Mouse (Mus musculus): ENCODE results near the gene Gm15517. TPM values are rescaled to one million over a fixed set of nuclear protein-coding genes. Genes with fewer than 3 reads are reported as not detected.
"Not testable (repeated sequence)": the region's sequence is repeated elsewhere in the genome, so short reads cannot be mapped to it uniquely, and the experiment has no call there.

Gene Gm15517
- polyA plus RNA-seq (2016; fragmentation: Nextera tagmentation; extraction: Ambion mirVana), result not detected in 2 replicates

DNA sequence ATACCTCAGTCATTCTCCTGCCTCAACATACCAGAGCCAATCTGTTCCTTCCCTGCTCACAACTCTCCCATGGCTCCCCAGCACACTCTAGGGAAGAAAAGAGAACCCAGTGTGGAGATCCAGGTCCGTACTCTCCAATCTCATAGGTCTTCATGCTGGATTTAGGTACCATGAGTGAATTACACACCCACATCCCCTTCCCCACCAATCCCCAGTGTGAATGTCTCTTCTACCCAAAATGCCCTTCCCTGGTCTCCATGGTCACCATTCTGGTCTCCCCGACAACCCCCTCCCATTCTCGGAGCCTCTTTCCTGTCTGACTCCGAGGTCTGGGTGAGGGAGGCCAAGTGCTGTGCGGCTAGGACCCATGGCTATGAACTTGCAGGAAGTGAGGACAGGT lies at the start of gene Gm15517:
TSS of gene Gm15517 (plus strand) at position 301 of the 400 bp plus-strand sequence.
- 54% methylated on average over 5 of the region's 5 CpGs for WGBS
- Histone ChIP-seq H3K36me3 (no peaks in the 10 kb centered on the region), H3K27ac (no peak within 1 kb of the TSS), H3K4me1 (peaks cover 5% of the 10 kb centered on the region; the same call in 1 of the 2 replicates), H3K9ac (no peak within 1 kb of the TSS), H3K9me3 (replicated peaks) (no peaks in the 10 kb centered on the region), H3K4me2 (replicated peaks) (no peak within 1 kb of the TSS), H3K27me3 (peaks cover 19% of the 10 kb centered on the region), H3K4me3 (no peak within 1 kb of the TSS)
- 0 out of 2 replicates have a peak, but pooled peaks have one; percentile 5 for ATAC-seq (ENCODE audit: low FRiP score)

DNA sequence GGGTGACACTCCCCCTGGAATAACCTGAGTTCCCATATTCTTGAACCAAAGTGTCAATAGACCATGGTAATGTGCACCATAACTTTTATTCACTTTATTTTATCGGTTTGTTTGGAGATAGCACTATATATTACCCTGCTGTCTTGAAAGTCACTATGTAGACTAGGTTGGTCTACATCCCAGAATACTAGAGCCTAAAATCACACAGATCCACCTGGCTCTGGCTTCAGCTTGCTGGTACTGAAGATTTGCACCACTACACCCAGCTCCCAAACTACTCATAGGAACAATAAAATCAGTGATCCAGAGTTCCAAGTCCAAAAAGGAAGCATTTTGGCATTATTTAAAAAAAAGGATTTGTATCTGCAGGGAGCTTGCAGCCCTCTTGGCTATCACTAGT lies 45.6 kb upstream of the Gm15517 start, which contains the start of gene Klk1b5:
TSS of gene Klk1b5 (plus strand) at position 301 of the 400 bp plus-strand sequence.
- H3K4me3 ChIP-seq, result no peak within 1 kb of the TSS
- no peaks in the 10 kb centered on the region; the same call in 1 of the 2 replicates for H3K27me3 ChIP-seq
- no peak within 1 kb of the TSS for H3K9ac ChIP-seq
- no peak within 1 kb of the TSS for H3K4me2 ChIP-seq (replicated peaks)
- WGBS, result 81% methylated on average over 1 of the region's 1 CpGs
- ATAC-seq (ENCODE audit: low FRiP score), result no peak
- no peaks in the 10 kb centered on the region for H3K36me3 ChIP-seq
- H3K27ac ChIP-seq, result no peak within 1 kb of the TSS
- H3K9me3 ChIP-seq (replicated peaks), result no peaks in the 10 kb centered on the region
- no peaks in the 10 kb centered on the region for H3K4me1 ChIP-seq

DNA sequence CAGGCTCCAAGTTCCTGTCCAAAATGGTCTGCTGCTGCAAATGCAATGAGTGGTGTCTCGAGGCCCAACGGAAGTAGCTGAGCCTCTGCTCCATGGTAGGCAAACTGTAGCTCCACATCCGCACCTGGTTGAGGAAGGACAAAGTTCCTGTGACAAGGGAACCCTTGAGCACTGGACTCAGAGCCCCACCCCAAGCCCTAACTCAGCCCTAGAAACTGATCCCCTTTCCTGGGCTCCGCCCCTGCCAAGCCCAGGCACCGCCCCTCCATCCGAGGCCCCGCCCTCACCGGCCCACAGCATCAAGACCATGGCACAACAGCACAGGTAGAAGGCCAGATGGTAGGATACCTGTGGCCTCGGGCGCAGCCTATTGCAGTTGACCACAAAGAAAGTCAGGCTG lies 39.6 kb upstream of the Gm15517 start:
- not testable (repeated sequence) for ATAC-seq (ENCODE audit: low FRiP score); H3K36me3 ChIP-seq; H3K4me2 ChIP-seq (replicated peaks); H3K9ac ChIP-seq; H3K9me3 ChIP-seq (replicated peaks); H3K4me1 ChIP-seq; H3K4me3 ChIP-seq; H3K27ac ChIP-seq; H3K27me3 ChIP-seq
- 70% methylated on average over 8 of the region's 10 CpGs for WGBS

DNA sequence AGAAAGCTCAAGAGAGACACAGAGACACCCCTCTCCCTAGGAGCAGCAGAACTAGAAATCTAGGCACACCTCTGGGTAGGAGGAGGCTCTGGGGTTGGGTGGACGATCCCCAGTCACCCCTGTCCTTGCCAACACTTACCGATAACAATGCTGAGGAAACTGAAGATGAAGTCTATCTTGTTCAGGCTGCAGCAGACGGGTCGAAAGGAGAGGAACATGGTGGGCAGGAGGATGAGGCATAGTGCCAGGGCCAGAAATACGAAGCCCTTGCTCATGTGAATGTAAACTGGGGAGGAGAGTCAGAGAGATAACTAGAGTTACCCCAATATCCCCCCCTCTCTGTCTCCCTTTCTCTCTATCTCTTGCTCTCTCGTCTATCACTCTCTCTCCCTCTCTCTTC lies 38.9 kb upstream of the Gm15517 start:
- H3K4me1 ChIP-seq; H3K9me3 ChIP-seq (replicated peaks); H3K27ac ChIP-seq; ATAC-seq (ENCODE audit: low FRiP score); H3K4me3 ChIP-seq; H3K36me3 ChIP-seq; H3K4me2 ChIP-seq (replicated peaks); H3K9ac ChIP-seq; H3K27me3 ChIP-seq: not testable (repeated sequence)
- WGBS, result 88% methylated on average over 6 of the region's 6 CpGs

DNA sequence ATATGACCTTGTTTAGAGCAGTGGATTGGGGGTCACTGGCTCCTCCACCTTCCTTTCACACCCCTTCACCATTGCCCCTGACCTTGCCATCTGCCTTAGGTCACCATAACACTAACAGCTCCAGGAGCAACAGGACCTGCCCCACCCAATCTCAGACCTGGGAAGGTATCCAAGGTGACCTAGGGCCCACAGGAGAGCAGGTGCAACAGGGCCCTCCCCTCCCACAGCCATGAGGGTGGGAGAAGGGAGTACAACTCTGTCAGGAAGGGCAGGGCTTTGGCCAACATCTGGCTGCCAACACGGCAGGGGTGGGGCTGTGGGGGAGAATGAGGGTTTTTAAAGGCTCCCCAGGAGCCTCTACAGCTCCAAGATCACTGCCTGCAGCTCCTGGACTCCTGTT lies 36.2 kb upstream of the Gm15517 start, which contains the start of gene Klk1:
TSS of gene Klk1 (plus strand) at position 285 of the 400 bp plus-strand sequence.
- no peak within 1 kb of the TSS for H3K27ac ChIP-seq
- no peaks in the 10 kb centered on the region for H3K4me1 ChIP-seq
- no peaks in the 10 kb centered on the region for H3K36me3 ChIP-seq
- WGBS, result 38% methylated on average over 1 of the region's 1 CpGs
- H3K4me3 ChIP-seq, result no peak within 1 kb of the TSS
- H3K27me3 ChIP-seq, result no peaks in the 10 kb centered on the region
- H3K4me2 ChIP-seq (replicated peaks), result no peak within 1 kb of the TSS
- no peak within 1 kb of the TSS for H3K9ac ChIP-seq
- no peak for ATAC-seq (ENCODE audit: low FRiP score)
- no peaks in the 10 kb centered on the region for H3K9me3 ChIP-seq (replicated peaks)

DNA sequence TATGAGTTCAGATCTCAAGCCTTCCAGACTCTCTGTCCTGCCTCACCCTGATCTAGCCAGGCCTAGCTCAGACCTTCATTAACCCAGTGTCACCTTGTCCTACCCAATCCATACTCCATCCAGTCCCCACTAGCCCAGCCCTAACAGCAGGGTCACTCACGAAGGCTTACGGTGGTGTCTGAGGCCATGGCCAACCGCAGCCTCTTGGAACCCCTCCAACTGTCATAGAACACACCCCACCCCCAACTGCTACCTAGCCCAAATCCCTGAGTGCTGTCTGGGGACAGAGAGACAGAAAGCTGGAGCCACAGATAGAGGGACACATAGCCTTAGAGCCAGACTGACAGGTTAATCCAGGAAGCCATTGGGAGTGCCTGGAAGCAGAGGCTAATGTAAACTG lies 25.3 kb upstream of the Gm15517 start, which contains the start of gene Gm36864:
TSS of gene Gm36864 (plus strand) at position 269 of the 400 bp plus-strand sequence.
- H3K36me3 ChIP-seq, result no peaks in the 10 kb centered on the region
- 0 out of 2 replicates have a peak, but pooled peaks cover 2% of the 10 kb centered on the region for H3K27me3 ChIP-seq
- no peak within 1 kb of the TSS for H3K4me3 ChIP-seq
- WGBS, result 81% methylated on average over 3 of the region's 3 CpGs
- no peak within 1 kb of the TSS for H3K4me2 ChIP-seq (replicated peaks)
- H3K27ac ChIP-seq, result no peak within 1 kb of the TSS
- no peak for ATAC-seq (ENCODE audit: low FRiP score)
- no peak within 1 kb of the TSS for H3K9ac ChIP-seq
- no peaks in the 10 kb centered on the region for H3K9me3 ChIP-seq (replicated peaks)
- H3K4me1 ChIP-seq, result no peaks in the 10 kb centered on the region

DNA sequence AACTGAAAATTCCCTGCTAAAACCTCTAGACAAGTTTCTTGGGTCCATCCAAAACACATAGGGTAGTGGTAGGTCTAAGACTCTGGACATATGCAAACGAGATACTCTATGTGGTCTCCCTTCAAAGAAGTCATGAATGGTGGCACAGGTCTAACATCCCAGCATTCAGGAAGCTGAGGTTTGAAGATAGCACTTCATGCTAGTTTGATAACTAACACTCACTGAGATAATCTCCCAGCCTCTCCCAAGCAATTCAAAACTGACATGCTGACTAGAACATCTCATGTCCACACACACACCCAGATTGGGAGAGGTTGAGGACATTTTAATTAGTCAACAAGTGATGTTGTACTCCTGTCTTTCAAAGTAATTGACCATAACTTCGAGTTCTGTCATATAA lies 21.3 kb upstream of the Gm15517 start:
- H3K9me3 ChIP-seq (replicated peaks), result 0 out of 2 replicates have a peak, but pooled peaks cover 2% of the 10 kb centered on the region
- no peak overlapping the region for H3K4me3 ChIP-seq
- WGBS, result 57% methylated on average over 2 of the region's 2 CpGs
- ATAC-seq (ENCODE audit: low FRiP score), result no peak
- H3K27ac ChIP-seq, result no peak overlapping the region
- H3K27me3 ChIP-seq, result no peaks in the 10 kb centered on the region
- no peak overlapping the region for H3K9ac ChIP-seq
- H3K4me2 ChIP-seq (replicated peaks), result no peak overlapping the region
- no peaks in the 10 kb centered on the region for H3K4me1 ChIP-seq
- H3K36me3 ChIP-seq, result no peaks in the 10 kb centered on the region

DNA sequence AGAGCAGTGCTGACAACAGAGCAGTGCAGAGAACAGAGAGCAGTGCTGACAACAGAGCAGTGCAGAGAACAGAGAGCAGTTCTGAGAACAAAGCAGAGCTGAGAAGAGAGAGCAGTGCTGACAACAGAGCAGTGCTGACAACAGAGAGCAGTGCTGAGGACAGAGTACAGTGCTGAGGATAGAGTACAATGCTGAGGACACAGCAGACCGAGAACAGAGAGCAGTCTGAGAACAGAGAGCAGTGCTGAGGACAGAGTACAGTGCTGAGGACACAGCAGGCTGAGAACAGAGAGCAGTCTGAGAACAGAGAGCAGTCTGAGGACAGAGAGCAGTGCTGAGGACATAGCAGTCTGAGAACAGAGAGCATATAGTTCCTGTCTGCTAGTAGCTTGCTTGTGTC lies 20.5 kb upstream of the Gm15517 start:
- no peak overlapping the region for H3K9ac ChIP-seq
- H3K4me1 ChIP-seq, result peaks cover 5% of the 10 kb centered on the region
- H3K4me2 ChIP-seq (replicated peaks), result no peak overlapping the region
- H3K36me3 ChIP-seq, result no peaks in the 10 kb centered on the region
- WGBS, result 45% methylated on average over 1 of the region's 1 CpGs
- no peak for ATAC-seq (ENCODE audit: low FRiP score)
- H3K27me3 ChIP-seq, result no peaks in the 10 kb centered on the region
- no peak overlapping the region for H3K4me3 ChIP-seq
- 0 out of 2 replicates have a peak, but pooled peaks cover 2% of the 10 kb centered on the region for H3K9me3 ChIP-seq (replicated peaks)
- no peak overlapping the region for H3K27ac ChIP-seq

DNA sequence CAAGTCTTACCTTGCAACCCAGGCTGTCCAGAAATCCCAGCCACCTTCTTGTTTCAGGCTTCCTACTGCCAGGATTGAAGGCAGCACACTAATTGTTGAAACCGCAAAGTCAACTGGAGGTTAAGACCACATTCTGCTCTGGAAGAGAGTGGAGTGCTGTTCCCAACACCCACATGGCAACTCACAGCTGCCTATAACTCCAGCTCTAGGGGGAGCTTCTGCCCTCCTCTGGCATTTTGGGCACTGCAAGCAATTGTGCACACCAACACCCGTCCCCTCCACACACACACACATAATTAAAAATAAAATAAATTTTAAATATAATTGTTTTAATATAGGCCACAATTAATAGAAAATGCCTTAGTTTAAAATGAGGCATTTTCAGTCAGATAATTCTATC lies 20.1 kb upstream of the Gm15517 start:
- peaks cover 5% of the 10 kb centered on the region for H3K4me1 ChIP-seq
- H3K36me3 ChIP-seq, result no peaks in the 10 kb centered on the region
- no peak overlapping the region for H3K9ac ChIP-seq
- no peak overlapping the region for H3K4me3 ChIP-seq
- no peak overlapping the region for H3K27ac ChIP-seq
- WGBS, result 66% methylated on average over 2 of the region's 2 CpGs
- H3K4me2 ChIP-seq (replicated peaks), result no peak overlapping the region
- 0 out of 2 replicates have a peak, but pooled peaks cover 2% of the 10 kb centered on the region for H3K9me3 ChIP-seq (replicated peaks)
- ATAC-seq (ENCODE audit: low FRiP score), result no peak
- H3K27me3 ChIP-seq, result no peaks in the 10 kb centered on the region

DNA sequence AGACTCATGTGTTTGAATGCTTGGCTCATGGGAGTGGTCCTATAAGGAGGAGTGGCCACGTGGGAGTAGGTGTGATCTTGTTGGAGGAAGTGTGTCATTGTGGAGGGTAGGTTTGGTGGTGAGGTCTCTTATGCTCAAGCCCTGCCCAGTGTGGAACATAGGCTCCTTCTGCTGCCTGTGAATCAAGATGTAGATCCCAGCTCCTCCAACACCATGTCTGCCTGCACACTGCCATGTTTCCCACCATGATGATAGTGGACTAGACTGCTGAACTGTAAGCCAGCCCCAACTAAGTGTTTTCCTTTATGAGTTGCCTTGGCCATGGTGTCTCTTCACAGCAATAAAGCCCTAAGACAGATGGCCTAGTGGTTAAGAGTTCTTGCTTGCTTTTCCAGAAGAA lies 17.2 kb upstream of the Gm15517 start:
- no peaks in the 10 kb centered on the region for H3K27me3 ChIP-seq
- H3K9ac ChIP-seq, result no peak overlapping the region
- no peak for ATAC-seq (ENCODE audit: low FRiP score)
- H3K36me3 ChIP-seq, result peaks cover 7% of the 10 kb centered on the region
- H3K4me3 ChIP-seq, result no peak overlapping the region
- H3K9me3 ChIP-seq (replicated peaks), result 0 out of 2 replicates have a peak, but pooled peaks cover 2% of the 10 kb centered on the region
- no peak overlapping the region for H3K4me2 ChIP-seq (replicated peaks)
- H3K4me1 ChIP-seq, result peaks cover 20% of the 10 kb centered on the region
- 40% methylated on average over 1 of the region's 1 CpGs for WGBS
- no peak overlapping the region for H3K27ac ChIP-seq

DNA sequence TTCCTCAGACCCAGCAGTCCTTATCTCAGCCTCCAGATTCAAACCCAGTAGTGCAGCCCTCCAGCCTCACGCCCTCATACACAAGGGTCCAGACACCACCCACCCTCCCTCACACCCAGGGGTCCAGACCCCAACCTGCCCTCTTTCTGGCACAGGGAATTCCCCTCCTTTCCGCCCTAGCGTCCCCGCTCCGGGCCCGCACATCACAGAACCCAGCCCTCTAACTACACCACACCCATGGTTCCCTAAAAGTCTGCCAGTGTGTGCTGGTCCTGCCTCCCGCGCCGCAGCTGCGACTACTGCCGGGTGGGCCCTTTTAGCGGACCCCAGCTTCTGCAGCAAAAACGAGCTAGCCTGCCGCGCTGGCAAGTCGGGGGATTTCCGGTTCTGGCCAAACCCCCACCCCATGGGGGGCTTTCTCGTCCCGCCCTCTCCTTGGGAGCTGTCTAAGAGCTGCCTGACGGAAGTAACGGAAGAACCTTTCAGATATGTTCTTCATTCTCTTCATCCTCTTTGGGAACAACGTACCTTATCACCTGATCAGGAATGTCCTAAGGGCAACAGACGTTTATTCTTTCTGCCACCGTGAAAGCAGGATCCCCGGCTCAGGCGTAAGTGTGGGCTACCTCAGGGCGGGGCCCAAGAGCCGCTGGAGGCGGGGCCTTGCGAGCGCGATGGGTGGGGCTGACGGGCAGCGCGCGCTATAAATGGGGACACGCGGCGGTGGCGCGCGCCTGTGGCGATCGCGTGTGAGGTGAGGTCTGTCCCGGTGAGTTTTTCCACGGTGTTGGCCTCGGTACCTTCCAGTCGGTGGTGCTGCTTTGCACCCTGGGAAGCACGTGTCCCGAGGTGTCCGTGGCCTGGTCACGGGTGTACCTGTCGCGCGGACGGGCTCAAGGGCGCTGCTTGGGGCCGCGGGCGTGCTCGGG lies 14.9 kb upstream of the Gm15517 start, which contains the start of the genes 1700028J19Rik and 2410002F23Rik:
TSS of gene 1700028J19Rik (minus strand) at position 641 of the 929 bp plus-strand sequence.
TSS of gene 2410002F23Rik (plus strand) at position 668 of the 929 bp plus-strand sequence.
- Histone ChIP-seq H3K4me2 (replicated peaks) (peak within 1 kb of the TSS; percentile 78), H3K36me3 (peaks cover 29% of the 10 kb centered on the region), H3K4me1 (peaks cover 26% of the 10 kb centered on the region), H3K9ac (peak within 1 kb of the TSS; percentile 92), H3K27ac (peak within 1 kb of the TSS; percentile 92), H3K27me3 (no peaks in the 10 kb centered on the region), H3K9me3 (replicated peaks) (0 out of 2 replicates have a peak, but pooled peaks cover 2% of the 10 kb centered on the region), H3K4me3 (peak within 1 kb of the TSS; percentile 88)
- peak; percentile 87 for ATAC-seq (ENCODE audit: low FRiP score)
- under 1% methylated on average over 62 of the region's 62 CpGs for WGBS

DNA sequence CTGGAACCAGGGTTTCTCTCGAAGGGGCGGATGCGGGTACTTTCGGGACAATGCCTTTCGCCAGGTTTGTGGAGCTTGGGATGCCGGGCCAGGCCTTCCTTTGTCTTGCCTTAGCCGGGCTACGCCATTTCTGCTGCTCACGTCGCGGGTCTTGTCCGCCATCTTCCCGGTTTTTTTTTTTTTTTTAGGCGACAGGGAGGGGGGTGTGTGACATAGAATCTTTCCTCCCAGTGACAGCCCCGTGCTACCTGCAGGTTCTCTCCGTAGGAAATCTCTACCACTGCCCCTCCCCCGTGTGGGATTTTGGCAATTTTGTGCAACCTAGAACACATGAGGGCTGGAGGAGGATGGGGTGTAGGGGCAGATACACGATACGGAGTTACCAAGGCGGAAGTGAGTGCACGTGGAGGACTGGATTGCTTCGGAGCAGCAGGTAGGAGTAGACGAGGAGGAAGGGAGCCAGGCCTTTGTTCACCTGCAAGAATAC lies 14.2 kb upstream of the Gm15517 start:
- Histone ChIP-seq H3K4me3 (peak overlapping the region; percentile 88), H3K27me3 (no peaks in the 10 kb centered on the region), H3K9me3 (replicated peaks) (0 out of 2 replicates have a peak, but pooled peaks cover 2% of the 10 kb centered on the region), H3K4me2 (replicated peaks) (peak overlapping the region; percentile 78), H3K27ac (peak overlapping the region; percentile 92), H3K36me3 (peaks cover 33% of the 10 kb centered on the region), H3K4me1 (peaks cover 26% of the 10 kb centered on the region), H3K9ac (peak overlapping the region; percentile 92)
- ATAC-seq (ENCODE audit: low FRiP score), result peak; percentile 32; the same call in 1 of the 2 replicates
- 0% methylated on average over 23 of the region's 23 CpGs for WGBS
